Mouse (Mus musculus) neural tube, embryonic 14.5 days (tissue): ENCODE measurements at regions not wholly inside any gene's neighbourhood (a gene's known extent, or its start where the extent isn't known, plus 50 kb on each side); places are given as distances from the start of the nearest gene placed in this dataset.
A peak's percentile ranks its signal among the peaks of the same experiment; 100 is the strongest.

ENCODE experiments used
- ATAC-seq: fragments of 200-750 bp; cut with Nextera tagmentation; 2 replicates; pipeline ENCODE4 v1.8.0; 2017; ENCODE audit warnings: low read depth, mild to moderate bottlenecking, moderate TSS enrichment, moderate library complexity
- H3K27ac ChIP-seq: fragments of 300-500 bp; sonication (generic); 2 replicates; pipeline ENCODE4 v1.5.1; 2014; ENCODE audit warnings: low read depth, mild to moderate bottlenecking, control low read depth, low read length, moderate library complexity, mixed read lengths
- H3K27me3 ChIP-seq: fragments of 300-500 bp; sonication (generic); 2 replicates; pipeline ENCODE4 v1.6.1; 2014; ENCODE audit warnings: low read length; ENCODE audit not compliant: control insufficient read depth, insufficient read depth
- H3K36me3 ChIP-seq: fragments of 300-500 bp; sonication (generic); 2 replicates; pipeline ENCODE4 v1.6.1; 2014; ENCODE audit warnings: low read length, mixed read lengths; ENCODE audit not compliant: control insufficient read depth, insufficient read depth
- H3K4me1 ChIP-seq: fragments of 300-500 bp; sonication (generic); 2 replicates; pipeline ENCODE4 v1.6.1; 2014; ENCODE audit warnings: low read length; ENCODE audit not compliant: control insufficient read depth, insufficient read depth
- H3K4me2 ChIP-seq: fragments of 300-500 bp; sonication (generic); 2 replicates; pipeline ENCODE4 v1.6.1; 2014; ENCODE audit warnings: mild to moderate bottlenecking, low read depth, low read length, control low read depth
- H3K4me3 ChIP-seq: fragments of 300-500 bp; sonication (generic); 2 replicates; pipeline ENCODE4 v1.5.1; 2014; ENCODE audit warnings: low read depth, low read length, control low read depth, mixed read lengths
- H3K9ac ChIP-seq: fragments of 300-500 bp; sonication (generic); replicated peaks from 2 replicates; pipeline ENCODE4 v1.6.1; 2014; ENCODE audit warnings: low read depth, mild to moderate bottlenecking, control low read depth, low read length, mixed read lengths
- H3K9me3 ChIP-seq: fragments of 300-500 bp; sonication (generic); 2 replicates; pipeline ENCODE4 v1.6.1; 2016; ENCODE audit warnings: low read length; ENCODE audit not compliant: control insufficient read depth
- WGBS: fragments of 180-500 bp; shearing (Covaris S2); extraction: QIAGEN DNeasy Blood & Tissue Kit; methylation state at CpG from one replicate; pipeline ENCODE4 v1.1.7; 2014; 5-methylcytosine and 5-hydroxymethylcytosine counted together

GRCm38 (mm10) chr13:111968197-111968596 is 159.4 kb upstream of the Map3k1 start:
- WGBS: 70% methylated on average over 7 of the region's 7 CpGs

GRCm38 (mm10) chr13:111974282-111974681 is 165.5 kb upstream of the Map3k1 start:
- H3K4me3 ChIP-seq: no peak overlapping the region
- peaks cover 3% of the 10 kb centered on the region; the same call in 1 of the 2 replicates for H3K4me1 ChIP-seq
- H3K4me2 ChIP-seq: no peak overlapping the region
- ATAC-seq: no peak
- no peak overlapping the region for H3K9ac ChIP-seq
- 59% methylated on average over 4 of the region's 4 CpGs for WGBS
- no peaks in the 10 kb centered on the region for H3K27me3 ChIP-seq
- no peaks in the 10 kb centered on the region for H3K36me3 ChIP-seq
- H3K27ac ChIP-seq: no peak overlapping the region
- no peaks in the 10 kb centered on the region for H3K9me3 ChIP-seq

More at GRCm38 (mm10) chr13:111968197-111968596, 159.4 kb upstream of the Map3k1 start:
- H3K4me2 ChIP-seq: no peak overlapping the region
- no peak overlapping the region for H3K27ac ChIP-seq
- no peaks in the 10 kb centered on the region for H3K27me3 ChIP-seq
- H3K9me3 ChIP-seq: no peaks in the 10 kb centered on the region
- no peaks in the 10 kb centered on the region for H3K36me3 ChIP-seq
- 0 out of 2 replicates have a peak, but pooled peaks cover 2% of the 10 kb centered on the region for H3K4me1 ChIP-seq
- no peak overlapping the region for H3K4me3 ChIP-seq
- H3K9ac ChIP-seq: no peak overlapping the region
- no peak for ATAC-seq

GRCm38 (mm10) chr13:111975549-111975948 is 166.8 kb upstream of the Map3k1 start:
- no peaks in the 10 kb centered on the region for H3K9me3 ChIP-seq
- no peaks in the 10 kb centered on the region for H3K27me3 ChIP-seq
- 97% methylated on average over 3 of the region's 3 CpGs for WGBS
- H3K4me2 ChIP-seq: no peak overlapping the region
- no peaks in the 10 kb centered on the region for H3K36me3 ChIP-seq
- H3K9ac ChIP-seq: no peak overlapping the region
- no peak overlapping the region for H3K27ac ChIP-seq
- ATAC-seq: no peak
- H3K4me3 ChIP-seq: no peak overlapping the region
- H3K4me1 ChIP-seq: peaks cover 10% of the 10 kb centered on the region; the same call in 1 of the 2 replicates

- 83% methylated on average over 31 of the region's 31 CpGs for WGBS
- Histone ChIP-seq H3K4me1 (peaks cover 10% of the 10 kb centered on the region; the same call in 1 of the 2 replicates), H3K9me3 (no peaks in the 10 kb centered on the region), H3K27me3 (no peaks in the 10 kb centered on the region), H3K4me2 (no peak overlapping the region), H3K4me3 (no peak overlapping the region), H3K9ac (no peak overlapping the region), H3K27ac (no peak overlapping the region), H3K36me3 (no peaks in the 10 kb centered on the region)
- no peak; the same call in 1 of the 2 replicates for ATAC-seq
These were observed 169.2 kb upstream of the Map3k1 start for GRCm38 (mm10) chr13:111977769-111978674.

GRCm38 (mm10) chr13:111978675-111979020 is 169.9 kb upstream of the Map3k1 start:
- H3K27ac ChIP-seq: no peak overlapping the region
- WGBS: 74% methylated on average over 5 of the region's 5 CpGs
- ATAC-seq: 0 out of 2 replicates have a peak, but pooled peaks have one; percentile 34

GRCm38 (mm10) chr13:111979428-111980204 is 170.8 kb upstream of the Map3k1 start:
- Histone ChIP-seq H3K27ac (no peak overlapping the region), H3K9me3 (no peaks in the 10 kb centered on the region), H3K4me2 (no peak overlapping the region), H3K36me3 (no peaks in the 10 kb centered on the region), H3K4me1 (peaks cover 10% of the 10 kb centered on the region; the same call in 1 of the 2 replicates), H3K4me3 (no peak overlapping the region), H3K27me3 (no peaks in the 10 kb centered on the region), H3K9ac (no peak overlapping the region)
- WGBS: 35% methylated on average over 17 of the region's 17 CpGs
- ATAC-seq: peak; percentile 42; the same call in 1 of the 2 replicates

More at GRCm38 (mm10) chr13:111978675-111979020, 169.9 kb upstream of the Map3k1 start:
- Histone ChIP-seq H3K9ac (no peak overlapping the region), H3K4me2 (no peak overlapping the region), H3K36me3 (no peaks in the 10 kb centered on the region), H3K4me3 (no peak overlapping the region), H3K4me1 (peaks cover 10% of the 10 kb centered on the region; the same call in 1 of the 2 replicates), H3K27me3 (no peaks in the 10 kb centered on the region), H3K9me3 (no peaks in the 10 kb centered on the region)

- 59% methylated on average over 12 of the region's 12 CpGs for WGBS
- Histone ChIP-seq H3K4me1 (peaks cover 10% of the 10 kb centered on the region; the same call in 1 of the 2 replicates), H3K4me2 (no peak overlapping the region), H3K9ac (no peak overlapping the region), H3K27ac (no peak overlapping the region), H3K9me3 (no peaks in the 10 kb centered on the region), H3K27me3 (no peaks in the 10 kb centered on the region), H3K4me3 (no peak overlapping the region), H3K36me3 (no peaks in the 10 kb centered on the region)
- ATAC-seq: no peak
These were observed 171.4 kb upstream of the Map3k1 start for GRCm38 (mm10) chr13:111980205-111980595.

- Histone ChIP-seq H3K36me3 (no peaks in the 10 kb centered on the region), H3K9ac (no peak overlapping the region), H3K4me2 (no peak overlapping the region), H3K4me1 (peaks cover 10% of the 10 kb centered on the region; the same call in 1 of the 2 replicates), H3K9me3 (no peaks in the 10 kb centered on the region), H3K4me3 (no peak overlapping the region), H3K27me3 (no peaks in the 10 kb centered on the region), H3K27ac (no peak overlapping the region)
- WGBS: 94% methylated on average over 2 of the region's 2 CpGs
- ATAC-seq: no peak
These were observed 172.3 kb upstream of the Map3k1 start for GRCm38 (mm10) chr13:111981103-111981502.
